Mouse (Mus musculus) thymus, adult 2 months (tissue): ENCODE measurements around the gene Shc3.

Source experiments
- CTCF ChIP-seq: fragments of 200-500 bp; IDR thresholded peaks from 2 replicates; pipeline ENCODE4 v1.5.1; 2012; ENCODE audit warnings: mild to moderate bottlenecking, control low read depth, low read length, moderate library complexity, borderline replicate concordance; ENCODE audit not compliant: control insufficient read depth, poor library complexity, insufficient read depth; ENCODE audit errors: extremely low read depth
- POLR2A ChIP-seq: fragments of 200-500 bp; IDR thresholded peaks from 2 replicates; pipeline ENCODE4 v1.6.1; 2012; ENCODE audit warnings: mild to moderate bottlenecking, low read length, control low read depth, moderate library complexity; ENCODE audit not compliant: control insufficient read depth, poor library complexity, insufficient read depth; ENCODE audit errors: extremely low read depth

DNA sequence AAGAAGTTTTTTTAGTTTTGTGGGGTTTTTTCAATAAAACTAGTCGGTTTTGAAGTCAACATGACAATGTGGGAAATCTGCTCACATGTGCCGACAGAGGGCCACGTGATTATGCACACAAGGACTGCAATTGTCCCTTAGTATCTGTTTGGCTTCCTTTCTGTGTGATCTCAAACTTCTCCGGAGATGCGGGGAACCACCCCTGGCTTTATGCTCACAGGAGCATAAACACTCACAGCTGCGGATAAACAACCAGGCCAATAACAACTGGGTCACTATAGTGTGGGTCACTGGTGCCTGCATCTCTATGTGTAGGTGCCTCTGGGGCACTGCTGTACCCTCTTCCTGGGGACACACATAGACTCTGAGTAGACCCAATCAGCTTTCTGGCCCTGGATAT lies 4.5 kb downstream of the Shc3 start:
- no peak for TF ChIP-seq CTCF
- no peak for TF ChIP-seq POLR2A
